Mouse (Mus musculus) liver, embryonic 16.5 days (tissue): ENCODE measurements around the gene Amz1. TPM values are rescaled to one million over a fixed set of nuclear protein-coding genes. Genes with fewer than 3 reads are reported as not detected.
A peak's percentile ranks its signal among the peaks of the same experiment; 100 is the strongest.

Source experiments
- ATAC-seq: fragments of 200-750 bp; cut with Nextera tagmentation; 2 replicates; pipeline ENCODE4 v1.8.0; 2017; ENCODE audit warnings: low read depth, mild to moderate bottlenecking, moderate number of reproducible peaks, moderate library complexity
- H3K27ac ChIP-seq: fragments of 300-500 bp; sonication (generic); 2 replicates; pipeline ENCODE4 v1.5.1; 2014; ENCODE audit warnings: mild to moderate bottlenecking, low read length
- H3K27me3 ChIP-seq: fragments of 300-500 bp; sonication (generic); 2 replicates; pipeline ENCODE4 v1.6.1; 2014; ENCODE audit warnings: low read depth, low read length, mixed read lengths; ENCODE audit not compliant: control insufficient read depth, insufficient read depth
- H3K36me3 ChIP-seq: fragments of 300-500 bp; sonication (generic); 2 replicates; pipeline ENCODE4 v1.6.1; 2014; ENCODE audit warnings: mild to moderate bottlenecking; ENCODE audit not compliant: control insufficient read depth, insufficient read depth
- H3K4me1 ChIP-seq: fragments of 300-500 bp; sonication (generic); 2 replicates; pipeline ENCODE4 v1.6.1; 2014; ENCODE audit warnings: low read depth, low read length, mixed read lengths; ENCODE audit not compliant: control insufficient read depth
- H3K4me2 ChIP-seq: fragments of 300-500 bp; sonication (generic); 2 replicates; pipeline ENCODE4 v1.6.1; 2014; ENCODE audit warnings: low read depth, low read length, mixed read lengths
- H3K4me3 ChIP-seq: fragments of 300-500 bp; sonication (generic); 2 replicates; pipeline ENCODE4 v1.5.1; 2014; ENCODE audit warnings: low read depth, mild to moderate bottlenecking, low read length
- H3K9ac ChIP-seq: fragments of 300-500 bp; sonication (generic); 2 replicates; pipeline ENCODE4 v1.6.1; 2014; ENCODE audit warnings: low read depth, low read length
- H3K9me3 ChIP-seq: fragments of 300-500 bp; sonication (generic); replicated peaks from 2 replicates; pipeline ENCODE4 v1.6.1; 2016; ENCODE audit warnings: low read length; ENCODE audit not compliant: control insufficient read depth
- WGBS: fragments of 180-500 bp; shearing (Covaris S2); extraction: QIAGEN DNeasy Blood & Tissue Kit; methylation state at CpG from one replicate; pipeline ENCODE4 v1.1.7; 2014; ENCODE audit not compliant: insufficient replicate concordance; 5-methylcytosine and 5-hydroxymethylcytosine counted together
- polyA plus RNA-seq: library from polyadenylated mRNA; unstranded; fragments of >200 nt; fragmentation: Nextera tagmentation; extraction: Ambion mirVana; gene quantifications from 2 replicates; pipeline ENCODE4 v1.2.1, GENCODE M21; 2015

Amz1 gene
- polyA plus RNA-seq, 1 experiment from 2014 or later = 1.8 TPM

GRCm38 (mm10) chr5:140785240-140785872 lies 61.4 kb downstream of the Amz1 start:
- no peak overlapping the region for H3K4me2 ChIP-seq
- peaks cover under 1% of the 10 kb centered on the region for H3K4me1 ChIP-seq
- H3K9ac ChIP-seq = no peak overlapping the region
- H3K9me3 ChIP-seq = no peaks in the 10 kb centered on the region
- H3K4me3 ChIP-seq = no peak overlapping the region
- no peaks in the 10 kb centered on the region for H3K27me3 ChIP-seq
- 80% methylated on average over 13 of the region's 13 CpGs for WGBS
- no peak overlapping the region for H3K27ac ChIP-seq
- ATAC-seq = no peak
- peaks cover 13% of the 10 kb centered on the region; the same call in 1 of the 2 replicates for H3K36me3 ChIP-seq

GRCm38 (mm10) chr5:140789561-140789960 lies 65.6 kb downstream of the Amz1 start:
- Histone ChIP-seq H3K27me3 (no peaks in the 10 kb centered on the region), H3K9me3 (no peaks in the 10 kb centered on the region), H3K4me2 (no peak overlapping the region), H3K9ac (no peak overlapping the region), H3K4me3 (no peak overlapping the region), H3K27ac (no peak overlapping the region), H3K4me1 (peaks cover 31% of the 10 kb centered on the region), H3K36me3 (peaks cover 4% of the 10 kb centered on the region; the same call in 1 of the 2 replicates)
- no peak for ATAC-seq

GRCm38 (mm10) chr5:140790392-140790791 lies 66.5 kb downstream of the Amz1 start:
- H3K27ac ChIP-seq = peak overlapping the region; percentile 79
- ATAC-seq = no peak
- 34% methylated on average over 2 of the region's 2 CpGs for WGBS
- H3K27me3 ChIP-seq = no peaks in the 10 kb centered on the region
- H3K9ac ChIP-seq = no peak overlapping the region
- H3K9me3 ChIP-seq = no peaks in the 10 kb centered on the region
- H3K4me3 ChIP-seq = no peak overlapping the region
- H3K4me2 ChIP-seq = no peak overlapping the region
- H3K36me3 ChIP-seq = no peaks in the 10 kb centered on the region
- peaks cover 39% of the 10 kb centered on the region for H3K4me1 ChIP-seq

GRCm38 (mm10) chr5:140790937-140791877 lies 67.3 kb downstream of the Amz1 start:
- peak overlapping the region; percentile 79 for H3K27ac ChIP-seq
- H3K4me1 ChIP-seq = peaks cover 42% of the 10 kb centered on the region
- 55% methylated on average over 9 of the region's 9 CpGs for WGBS
- H3K27me3 ChIP-seq = no peaks in the 10 kb centered on the region
- H3K4me3 ChIP-seq = no peak overlapping the region
- peak; percentile 50 for ATAC-seq
- H3K9me3 ChIP-seq = no peaks in the 10 kb centered on the region
- H3K36me3 ChIP-seq = no peaks in the 10 kb centered on the region
- no peak overlapping the region for H3K4me2 ChIP-seq
- no peak overlapping the region; the same call in 1 of the 2 replicates for H3K9ac ChIP-seq

- no peak overlapping the region for H3K4me2 ChIP-seq
- no peak overlapping the region for H3K27ac ChIP-seq
- H3K27me3 ChIP-seq = no peaks in the 10 kb centered on the region
- H3K4me3 ChIP-seq = no peak overlapping the region
- peaks cover 53% of the 10 kb centered on the region for H3K4me1 ChIP-seq
- WGBS = 57% methylated on average over 5 of the region's 5 CpGs
- no peak overlapping the region for H3K9ac ChIP-seq
- H3K9me3 ChIP-seq = no peaks in the 10 kb centered on the region
- no peak for ATAC-seq
- no peaks in the 10 kb centered on the region for H3K36me3 ChIP-seq
Observed at GRCm38 (mm10) chr5:140792233-140792632, 68.3 kb downstream of the Amz1 start.

GRCm38 (mm10) chr5:140794753-140795152 lies 70.8 kb downstream of the Amz1 start:
- no peak overlapping the region for H3K4me2 ChIP-seq

GRCm38 (mm10) chr5:140795176-140795575 lies 71.2 kb downstream of the Amz1 start:
- 8% methylated on average over 2 of the region's 2 CpGs for WGBS
- peak; percentile 79 for ATAC-seq
- peaks cover 67% of the 10 kb centered on the region for H3K4me1 ChIP-seq
- H3K4me2 ChIP-seq = no peak overlapping the region
- H3K27me3 ChIP-seq = no peaks in the 10 kb centered on the region
- no peak overlapping the region for H3K9ac ChIP-seq
- H3K36me3 ChIP-seq = no peaks in the 10 kb centered on the region
- H3K27ac ChIP-seq = peak overlapping the region; percentile 74
- no peaks in the 10 kb centered on the region for H3K9me3 ChIP-seq
- H3K4me3 ChIP-seq = no peak overlapping the region

More at GRCm38 (mm10) chr5:140794753-140795152, 70.8 kb downstream of the Amz1 start:
- H3K4me3 ChIP-seq = no peak overlapping the region
- no peaks in the 10 kb centered on the region for H3K9me3 ChIP-seq
- no peaks in the 10 kb centered on the region for H3K27me3 ChIP-seq
- no peaks in the 10 kb centered on the region for H3K36me3 ChIP-seq
- peaks cover 67% of the 10 kb centered on the region for H3K4me1 ChIP-seq
- WGBS = 36% methylated on average over 3 of the region's 3 CpGs
- H3K9ac ChIP-seq = no peak overlapping the region
- H3K27ac ChIP-seq = peak overlapping the region; percentile 74
- ATAC-seq = no peak

GRCm38 (mm10) chr5:140796051-140796450 lies 72.1 kb downstream of the Amz1 start:
- H3K9me3 ChIP-seq = no peaks in the 10 kb centered on the region
- ATAC-seq = no peak
- H3K4me2 ChIP-seq = no peak overlapping the region
- no peaks in the 10 kb centered on the region for H3K36me3 ChIP-seq
- H3K4me3 ChIP-seq = no peak overlapping the region
- no peak overlapping the region for H3K9ac ChIP-seq
- 43% methylated on average over 3 of the region's 3 CpGs for WGBS
- no peak overlapping the region for H3K27ac ChIP-seq
- H3K27me3 ChIP-seq = no peaks in the 10 kb centered on the region
- peaks cover 59% of the 10 kb centered on the region for H3K4me1 ChIP-seq

- ATAC-seq = no peak
- Histone ChIP-seq H3K36me3 (no peaks in the 10 kb centered on the region), H3K9me3 (no peaks in the 10 kb centered on the region), H3K27me3 (no peaks in the 10 kb centered on the region), H3K4me1 (peaks cover 45% of the 10 kb centered on the region), H3K4me2 (0 out of 2 replicates have a peak overlapping the region, but pooled peaks have one; percentile 5), H3K4me3 (no peak overlapping the region), H3K27ac (peak overlapping the region; percentile 54), H3K9ac (no peak overlapping the region; the same call in 1 of the 2 replicates)
- 43% methylated on average over 7 of the region's 7 CpGs for WGBS
Observed at GRCm38 (mm10) chr5:140798158-140798557, 74.2 kb downstream of the Amz1 start.
